Mouse (Mus musculus) liver, adult 2 months (tissue): ENCODE results near the gene Mmaa.
A peak's percentile ranks its signal among the peaks of the same experiment; 100 is the strongest.

Experiments
- CTCF ChIP-seq: fragments of 200-500 bp; IDR thresholded peaks from 2 replicates; pipeline ENCODE4 v1.5.1; 2011; ENCODE audit warnings: low read depth, low read length, control low read depth
- POLR2A ChIP-seq: fragments of 200-500 bp; IDR thresholded peaks from 2 replicates; pipeline ENCODE4 v1.6.1; 2011; ENCODE audit warnings: low read length, control low read depth; ENCODE audit not compliant: insufficient read depth; ENCODE audit errors: extremely low read depth

- TF ChIP-seq POLR2A (no peak), CTCF (peak; percentile 13; the same call in 1 of the 2 replicates)
Measured at GRCm38 (mm10) chr8:79299704-79300103, 5.0 kb upstream of the Mmaa start.
